Mouse (Mus musculus): ENCODE measurements around the gene Nptx2.

Gene Nptx2

DNA sequence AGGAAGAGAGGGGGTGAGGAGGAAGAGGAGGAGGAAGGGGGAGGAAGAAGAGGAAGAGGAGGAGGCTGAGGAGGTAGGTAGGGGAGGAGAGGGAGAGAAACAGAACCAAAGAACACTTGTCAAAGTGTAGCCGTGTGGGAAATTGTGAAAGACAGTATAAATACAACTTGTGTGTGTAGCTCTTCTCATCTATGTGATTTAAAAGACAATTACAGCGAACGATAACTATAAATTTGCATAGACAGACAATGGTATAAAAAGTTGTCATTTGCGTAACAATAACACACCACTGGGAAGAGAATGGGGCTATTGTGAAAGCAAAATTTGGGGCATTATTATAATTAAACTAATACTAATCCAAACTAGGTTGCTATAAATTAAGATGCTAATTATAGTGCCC, 20.0 kb downstream of the Nptx2 start:
- no peak for DNase-seq (ENCODE audit: low spot score in 2 of 2)

- DNase-seq (ENCODE audit: low spot score in 2 of 2): no peak
These were observed 39.4 kb downstream of the Nptx2 start for GRCm38 (mm10) chr5:144585100-144585499.

DNA sequence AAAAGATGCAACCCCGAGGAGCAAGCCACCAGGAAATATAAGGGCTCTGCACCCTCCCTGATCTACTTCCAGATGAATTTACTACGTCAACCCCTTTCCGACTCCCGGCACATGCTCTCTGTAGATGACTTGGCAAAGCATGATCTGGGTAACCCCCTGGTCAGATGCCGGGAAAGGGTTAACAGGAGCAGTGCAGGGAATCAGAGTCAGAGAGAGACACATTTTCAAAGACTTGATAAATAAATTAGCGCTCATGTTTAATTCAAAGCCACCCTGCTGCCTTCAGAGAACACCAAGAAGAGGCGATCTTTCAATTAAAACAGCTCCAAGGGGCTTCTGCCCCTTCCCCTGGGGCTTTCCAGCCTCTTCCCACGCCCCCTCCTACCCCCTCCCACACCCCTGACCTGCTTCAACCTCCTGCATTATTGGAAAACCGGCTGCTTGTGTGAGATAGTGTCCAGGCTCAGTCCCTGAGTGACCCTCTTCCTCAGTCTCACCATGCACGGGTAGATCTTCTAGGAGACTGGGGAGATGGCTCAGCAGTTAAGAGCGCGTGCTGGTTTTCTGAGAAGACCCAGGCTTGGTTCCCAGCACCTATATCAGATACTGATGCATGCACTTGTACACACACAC, 45.7 kb downstream of the Nptx2 start:
- DNase-seq (ENCODE audit: low spot score in 2 of 2): no peak

- no peak for DNase-seq (ENCODE audit: low spot score in 2 of 2)
These were observed 49.1 kb downstream of the Nptx2 start for GRCm38 (mm10) chr5:144594796-144595195.
